Mouse (Mus musculus) heart, embryonic 12.5 days (tissue): ENCODE results near the gene Olfr745. TPM values are rescaled to one million over a fixed set of nuclear protein-coding genes. Genes with fewer than 3 reads are reported as not detected.

Experiments
- ATAC-seq: fragments of 200-750 bp; cut with Nextera tagmentation; 2 replicates; pipeline ENCODE4 v1.8.0; 2017; ENCODE audit warnings: moderate TSS enrichment, moderate library complexity; ENCODE audit not compliant: insufficient number of reproducible peaks, low FRiP score
- H3K27ac ChIP-seq: fragments of 300-500 bp; sonication (generic); 2 replicates; pipeline ENCODE4 v1.5.1; 2016; ENCODE audit warnings: mild to moderate bottlenecking, moderate library complexity; ENCODE audit not compliant: poor library complexity, severe bottlenecking
- H3K27me3 ChIP-seq: fragments of 300-500 bp; sonication (generic); replicated peaks from 2 replicates; pipeline ENCODE4 v1.6.1; 2016; ENCODE audit warnings: mild to moderate bottlenecking, moderate library complexity
- H3K36me3 ChIP-seq: fragments of 300-500 bp; sonication (generic); 2 replicates; pipeline ENCODE4 v1.6.1; 2016; ENCODE audit warnings: mild to moderate bottlenecking, moderate library complexity
- H3K4me1 ChIP-seq: fragments of 300-500 bp; sonication (generic); replicated peaks from 2 replicates; pipeline ENCODE4 v1.6.1; 2016; ENCODE audit warnings: mild to moderate bottlenecking
- H3K4me2 ChIP-seq: fragments of 300-500 bp; sonication (generic); 2 replicates; pipeline ENCODE4 v1.6.1; 2016; ENCODE audit warnings: mild to moderate bottlenecking, moderate library complexity
- H3K4me3 ChIP-seq: fragments of 300-500 bp; sonication (generic); 2 replicates; pipeline ENCODE4 v1.5.1; 2016; ENCODE audit warnings: mild to moderate bottlenecking
- H3K9ac ChIP-seq: fragments of 300-500 bp; sonication (generic); 2 replicates; pipeline ENCODE4 v1.6.1; 2016; ENCODE audit warnings: mild to moderate bottlenecking, moderate library complexity
- H3K9me3 ChIP-seq: fragments of 300-500 bp; sonication (generic); replicated peaks from 2 replicates; pipeline ENCODE4 v1.6.1; 2016; ENCODE audit warnings: mild to moderate bottlenecking, moderate library complexity
- WGBS: fragments of 180-500 bp; shearing (Covaris S2); methylation state at CpG from one replicate; pipeline ENCODE4 v1.1.7; 2016; 5-methylcytosine and 5-hydroxymethylcytosine counted together
- polyA plus RNA-seq: library from polyadenylated mRNA; unstranded; fragments of >200 nt; fragmentation: Nextera tagmentation; extraction: Ambion mirVana; gene quantifications from 2 replicates; pipeline ENCODE4 v1.2.1, GENCODE M21; 2016

Gene Olfr745
- polyA plus RNA-seq = not detected in 2 replicates

DNA sequence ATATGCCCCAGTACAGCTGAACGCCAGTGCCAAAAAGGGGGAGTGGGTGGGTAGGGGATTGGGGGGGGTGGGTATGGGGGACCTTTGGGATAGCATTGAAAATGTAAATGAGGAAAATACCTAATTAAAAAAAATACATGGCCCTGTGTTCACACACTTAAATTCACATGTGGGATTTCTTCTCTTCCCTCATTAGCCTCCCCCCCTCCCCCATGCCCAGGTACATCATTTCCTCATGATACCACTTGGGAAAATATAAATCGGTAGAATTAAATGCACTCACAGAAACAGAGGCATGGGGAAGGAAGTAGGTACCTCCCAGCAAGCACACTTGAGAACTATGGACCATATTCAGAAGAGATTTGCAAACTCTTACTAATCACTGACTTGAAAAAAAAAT, at the start of gene Olfr745:
Olfr745 (plus strand) TSS at position 301 of the 400 bp plus-strand sequence.
- no peak within 1 kb of the TSS for H3K4me3 ChIP-seq
- H3K27ac ChIP-seq = no peak within 1 kb of the TSS
- H3K9ac ChIP-seq = no peak within 1 kb of the TSS
- no peaks in the 10 kb centered on the region for H3K36me3 ChIP-seq
- no peak for ATAC-seq
- WGBS = 71% methylated on average over 2 of the region's 2 CpGs
- no peaks in the 10 kb centered on the region for H3K27me3 ChIP-seq
- H3K4me2 ChIP-seq = no peak within 1 kb of the TSS
- H3K9me3 ChIP-seq = no peaks in the 10 kb centered on the region
- H3K4me1 ChIP-seq = no peaks in the 10 kb centered on the region

DNA sequence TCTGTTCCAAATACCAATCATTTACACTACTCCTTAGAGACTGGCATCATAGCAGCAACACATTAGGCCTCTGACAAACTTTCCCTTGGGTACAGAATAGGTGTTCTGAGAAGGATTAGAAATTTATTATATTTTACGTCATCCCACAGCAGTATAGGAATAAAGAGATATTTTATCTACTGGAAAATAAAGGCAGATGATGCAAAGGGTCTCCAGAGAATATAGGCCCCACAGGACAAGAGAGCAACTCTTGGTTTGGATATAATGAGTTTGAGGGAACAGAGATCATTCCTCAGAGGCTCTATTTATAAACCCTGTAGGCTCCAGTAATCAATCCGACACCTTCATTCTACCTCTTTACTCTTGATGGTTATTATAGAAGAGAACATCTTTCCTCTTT, 24.6 kb upstream of the Olfr745 start, which contains the start of gene Olfr744:
Olfr744 (plus strand) TSS at position 301 of the 400 bp plus-strand sequence.
- WGBS = 71% methylated on average over 2 of the region's 2 CpGs
- no peaks in the 10 kb centered on the region for H3K36me3 ChIP-seq

DNA sequence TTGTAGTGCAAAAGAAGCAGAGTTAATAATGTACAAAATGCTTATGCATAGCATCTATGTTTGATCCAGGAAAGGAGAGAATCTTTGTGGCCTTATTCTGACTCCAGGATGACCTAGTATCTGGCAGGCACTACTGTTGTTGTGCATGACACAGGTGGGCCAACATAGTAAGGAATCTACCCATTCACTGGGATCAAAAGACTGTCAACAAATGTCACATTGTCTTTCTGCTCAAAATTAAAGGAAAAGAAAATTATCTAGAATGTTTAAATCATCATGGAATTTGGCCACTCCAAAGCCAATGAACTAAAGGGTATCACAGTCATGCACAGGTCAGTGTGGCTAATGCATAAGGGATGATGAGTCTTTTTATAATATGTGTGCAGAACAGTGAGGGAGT, 7.6 kb downstream of the Olfr745 start, which contains the start of gene Olfr746:
Olfr746 (plus strand) TSS at position 301 of the 400 bp plus-strand sequence.
- H3K9me3 ChIP-seq = no peaks in the 10 kb centered on the region
- H3K9ac ChIP-seq = no peak within 1 kb of the TSS
- no peak for ATAC-seq
- H3K4me2 ChIP-seq = no peak within 1 kb of the TSS
- H3K4me3 ChIP-seq = no peak within 1 kb of the TSS
- no peaks in the 10 kb centered on the region for H3K36me3 ChIP-seq
- H3K27me3 ChIP-seq = no peaks in the 10 kb centered on the region
- H3K27ac ChIP-seq = no peak within 1 kb of the TSS
- H3K4me1 ChIP-seq = no peaks in the 10 kb centered on the region

More for the DNA sequence above, 24.6 kb upstream of the Olfr745 start, which contains the start of gene Olfr744:
- H3K9me3 ChIP-seq = 0 out of 2 replicates have a peak, but pooled peaks cover 5% of the 10 kb centered on the region
- H3K4me1 ChIP-seq = no peaks in the 10 kb centered on the region
- no peak within 1 kb of the TSS for H3K4me2 ChIP-seq
- H3K27ac ChIP-seq = no peak within 1 kb of the TSS
- H3K27me3 ChIP-seq = no peaks in the 10 kb centered on the region
- ATAC-seq = no peak
- no peak within 1 kb of the TSS for H3K4me3 ChIP-seq
- H3K9ac ChIP-seq = no peak within 1 kb of the TSS

DNA sequence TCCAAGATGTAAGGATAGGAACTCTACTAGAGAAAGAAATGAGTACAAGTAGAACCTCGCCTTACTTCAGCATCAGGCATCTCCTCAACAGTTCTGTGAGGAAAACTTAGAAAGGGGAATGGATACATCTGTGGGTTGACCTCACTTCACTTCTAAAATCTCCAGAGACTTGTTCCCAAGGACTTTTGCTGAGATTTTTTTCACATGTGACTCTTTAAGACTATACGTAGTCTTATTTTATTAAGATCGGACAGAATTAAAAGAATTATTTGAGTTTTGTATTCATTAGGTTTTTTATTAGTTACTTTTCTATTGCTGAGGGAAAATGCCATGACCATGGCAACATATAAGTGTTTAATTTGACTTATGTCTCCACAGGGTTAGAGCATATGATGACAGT, 53.9 kb downstream of the Olfr745 start, which contains the start of gene Olfr747:
Olfr747 (minus strand) TSS at position 101 of the 400 bp plus-strand sequence.
- peaks cover 3% of the 10 kb centered on the region; the same call in 1 of the 2 replicates for H3K9me3 ChIP-seq
- no peak within 1 kb of the TSS for H3K9ac ChIP-seq
- WGBS = 81% methylated on average over 3 of the region's 3 CpGs
- no peak within 1 kb of the TSS for H3K27ac ChIP-seq
- H3K36me3 ChIP-seq = no peaks in the 10 kb centered on the region
- no peak for ATAC-seq
- no peak within 1 kb of the TSS for H3K4me2 ChIP-seq
- H3K27me3 ChIP-seq = no peaks in the 10 kb centered on the region
- H3K4me3 ChIP-seq = no peak within 1 kb of the TSS
- H3K4me1 ChIP-seq = no peaks in the 10 kb centered on the region

Other genes with a start within 250 kb of the Olfr745 start
- gene Olfr738, start 231.8 kb upstream of the Olfr745 start, polyA plus RNA-seq = not detected in 2 replicates
- gene Olfr739, start 220.8 kb upstream of the Olfr745 start, polyA plus RNA-seq = not detected in 2 replicates
- not detected in 2 replicates for gene Olfr740, start 193.8 kb upstream of the Olfr745 start, polyA plus RNA-seq
- not detected in 2 replicates for gene Olfr741, start 166.7 kb upstream of the Olfr745 start, polyA plus RNA-seq
- not detected in 2 replicates for gene Olfr742, start 135.8 kb upstream of the Olfr745 start, polyA plus RNA-seq
- not detected in 2 replicates for gene Olfr743, start 117.5 kb upstream of the Olfr745 start, polyA plus RNA-seq
- gene Olfr744, start 24.5 kb upstream of the Olfr745 start, polyA plus RNA-seq = not detected in 2 replicates
- not detected in 2 replicates for gene Olfr746, start 7.7 kb downstream of the Olfr745 start, polyA plus RNA-seq
- not detected in 2 replicates for gene Olfr747, start 53.8 kb downstream of the Olfr745 start, polyA plus RNA-seq
- gene Olfr748, start 68.0 kb downstream of the Olfr745 start, polyA plus RNA-seq = not detected in 2 replicates
- not detected in 2 replicates for gene Olfr749, start 105.7 kb downstream of the Olfr745 start, polyA plus RNA-seq
- gene Ttc5, start 146.1 kb downstream of the Olfr745 start, polyA plus RNA-seq = 46.1 and 48.1 TPM in 2 replicates
- not detected in 2 replicates for gene Ccnb1ip1, start 168.3 kb downstream of the Olfr745 start, polyA plus RNA-seq
- gene Parp2, start 168.5 kb downstream of the Olfr745 start, polyA plus RNA-seq = 40.4 and 41.2 TPM in 2 replicates
- gene Tep1, start 231.2 kb downstream of the Olfr745 start, polyA plus RNA-seq = 6.0 and 6.1 TPM in 2 replicates